Mouse (Mus musculus): ENCODE data around the gene Pim2. TPM values are rescaled to one million over a fixed set of nuclear protein-coding genes. Genes with fewer than 3 reads are reported as not detected.
"Not testable (repeated sequence)": the region's sequence is repeated elsewhere in the genome, so short reads cannot be mapped to it uniquely, and the experiment has no call there.

Gene Pim2
- total RNA-seq, 2 experiments from 2014 or later = 8.1 to 13.4 TPM

DNA sequence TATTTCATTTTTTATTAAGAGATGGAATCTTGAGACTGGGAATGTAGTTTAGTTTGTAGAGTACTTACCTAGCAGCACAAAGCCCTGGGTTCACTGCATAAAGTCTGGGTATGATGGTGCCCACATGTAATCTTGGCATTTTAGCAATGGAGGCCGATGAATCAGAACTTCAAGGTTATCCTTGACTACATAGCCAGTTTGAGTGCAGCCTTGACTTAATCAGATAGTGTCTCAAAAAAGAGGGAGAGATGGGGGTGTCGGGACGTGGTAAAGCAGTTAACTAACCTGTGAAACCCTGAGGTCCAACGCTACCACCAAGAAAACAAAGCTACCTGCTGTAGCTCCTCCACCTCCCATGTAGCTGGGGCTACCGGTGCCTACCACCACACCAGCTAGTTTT is 26.4 kb downstream of the Pim2 start:
- DNase-seq (ENCODE audit: low spot score in 2 of 2) = no peak

DNA sequence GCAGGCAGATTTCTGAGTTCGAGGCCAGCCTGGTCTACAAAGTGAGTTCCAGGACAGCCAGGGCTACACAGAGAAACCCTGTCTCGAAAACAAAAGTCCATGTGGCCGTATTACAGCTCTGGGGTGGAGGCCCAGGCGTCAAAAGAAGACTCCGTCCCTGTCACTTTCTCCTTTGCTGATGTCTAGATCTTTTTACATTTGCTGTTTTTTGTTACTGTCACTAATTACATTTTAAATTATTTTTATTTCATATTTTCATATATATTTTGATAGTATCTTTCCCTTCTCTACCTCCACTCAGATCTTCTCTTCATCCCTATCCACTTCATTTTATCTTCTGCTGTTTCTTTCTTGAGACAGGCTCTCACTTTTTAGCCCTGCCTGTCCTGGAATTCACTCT is 29.7 kb downstream of the Pim2 start, which contains the start of gene Gm10491:
TSS of gene Gm10491 (minus strand) at position 101 of the 400 bp plus-strand sequence.
- no peak for DNase-seq (ENCODE audit: low spot score in 2 of 2)

DNA sequence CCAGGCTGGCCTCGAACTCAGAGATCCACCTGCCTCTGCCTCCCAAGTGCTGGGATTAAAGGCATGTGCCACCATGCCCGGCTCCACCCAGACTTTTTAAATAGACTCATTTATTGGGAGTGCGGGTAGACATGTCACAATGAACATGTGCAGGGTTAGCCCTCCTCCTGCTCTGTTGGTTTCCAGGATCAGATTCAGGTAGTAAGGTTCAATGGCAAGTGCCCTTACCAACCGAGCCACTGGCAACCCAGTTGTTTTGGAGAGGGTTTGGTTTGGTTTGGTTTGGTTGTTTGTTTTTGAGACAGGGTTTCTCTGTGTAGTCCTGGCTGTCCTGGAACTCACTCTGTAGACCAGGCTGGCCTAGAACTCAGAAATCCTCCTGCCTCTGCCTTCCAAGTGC is 31.2 kb downstream of the Pim2 start, which contains the start of gene Gm10490:
TSS of gene Gm10490 (plus strand) at position 301 of the 400 bp plus-strand sequence.
- DNase-seq (ENCODE audit: low spot score in 2 of 2) = not testable (repeated sequence)

DNA sequence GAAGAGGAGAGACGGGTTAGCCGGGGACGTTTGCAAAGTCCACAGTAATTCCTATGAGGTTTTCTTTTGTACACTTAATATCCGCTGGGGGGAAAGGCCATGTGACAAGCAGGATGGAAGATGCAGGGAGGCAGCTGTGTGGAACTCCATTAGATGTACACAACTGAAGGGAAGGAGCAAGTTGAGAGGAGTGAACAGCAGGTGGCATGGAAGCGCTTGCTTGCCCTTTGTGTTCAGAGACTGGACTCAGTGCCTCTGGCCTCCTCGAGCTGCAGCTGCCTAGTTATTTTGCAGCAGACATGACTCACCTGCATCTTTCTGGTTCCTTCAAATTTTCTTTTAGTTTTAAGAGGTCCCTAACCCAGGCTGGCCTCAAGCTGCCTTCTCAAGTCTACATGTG is 32.4 kb downstream of the Pim2 start:
- DNase-seq (ENCODE audit: low spot score in 2 of 2) = no peak

DNA sequence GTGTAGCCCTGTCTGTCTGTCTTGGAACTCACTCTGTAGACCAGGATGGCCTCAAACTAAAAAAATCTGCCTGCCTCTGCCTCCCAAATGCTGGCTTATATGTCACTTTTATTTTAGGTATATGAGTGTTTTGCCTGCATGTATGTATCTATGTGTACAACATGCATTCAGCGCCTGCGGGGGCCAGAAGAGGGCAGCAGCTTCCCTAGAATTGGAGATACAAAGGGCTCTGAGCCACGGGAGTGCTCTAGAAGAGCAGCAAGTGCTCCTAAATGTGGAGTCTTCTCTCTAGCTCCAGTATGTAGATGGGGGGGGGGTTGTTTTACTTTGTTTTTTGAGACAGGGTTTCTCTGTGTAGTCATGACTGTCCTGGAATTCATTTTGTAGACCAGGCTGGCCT is 37.6 kb downstream of the Pim2 start:
- not testable (repeated sequence) for DNase-seq (ENCODE audit: low spot score in 2 of 2)

DNA sequence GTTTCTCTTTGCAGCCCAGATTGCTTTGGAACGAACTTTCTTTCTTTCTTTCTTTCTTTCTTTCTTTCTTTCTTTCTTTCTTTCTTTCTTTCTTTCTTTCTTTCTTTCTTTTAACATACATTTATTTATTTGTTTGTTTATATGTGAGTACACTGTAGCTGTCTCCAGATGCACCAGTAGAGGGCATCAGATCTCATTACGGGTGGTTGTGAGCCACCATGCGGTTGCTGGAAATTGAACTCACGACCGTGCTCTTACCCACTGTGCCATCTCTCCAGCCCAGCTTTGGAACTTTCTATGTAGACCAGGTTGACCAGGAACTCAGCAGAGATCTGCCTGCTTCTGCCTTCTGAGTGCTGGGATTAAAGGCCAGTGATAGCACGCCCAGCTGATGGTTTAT is 39.9 kb downstream of the Pim2 start:
- not testable (repeated sequence) for DNase-seq (ENCODE audit: low spot score in 2 of 2)

DNA sequence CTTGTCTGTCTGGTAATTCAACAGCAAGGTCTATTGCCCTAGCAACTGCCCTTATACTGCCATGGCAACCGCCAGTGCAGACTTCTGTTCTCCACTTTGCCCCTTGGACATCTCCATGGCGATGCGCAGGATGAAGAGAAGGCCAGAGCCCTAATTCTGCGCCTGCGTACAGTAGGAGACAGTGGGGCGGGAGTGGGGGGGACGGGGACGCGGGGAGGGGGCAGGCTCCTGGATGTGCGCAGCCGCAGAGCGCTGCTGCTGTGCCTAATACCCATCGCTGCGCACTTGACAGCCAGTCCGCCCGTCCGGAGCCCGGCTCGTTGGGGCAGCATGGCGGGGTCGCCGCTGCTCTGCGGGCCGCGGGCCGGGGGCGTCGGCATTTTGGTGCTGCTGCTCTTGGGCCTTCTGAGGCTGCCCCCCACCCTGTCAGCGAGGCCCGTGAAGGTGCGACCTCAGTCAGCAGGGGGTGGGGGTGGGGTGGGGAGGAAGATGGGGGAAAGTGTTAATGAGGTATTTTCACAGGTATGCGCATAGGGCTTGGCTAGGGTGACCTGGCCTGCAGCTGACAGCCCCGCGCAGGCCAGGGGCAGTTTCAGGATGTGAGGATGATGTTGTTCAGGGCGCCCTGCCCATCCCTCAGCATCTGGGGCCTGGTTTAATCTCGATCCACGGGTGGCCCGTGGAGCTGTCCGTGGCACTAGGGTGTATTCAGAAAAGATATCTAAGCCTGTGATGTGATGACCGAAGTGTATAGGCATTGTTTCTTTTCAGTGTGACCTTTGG is 41.7 kb downstream of the Pim2 start, which contains the start of gene Pcsk1n:
TSS of gene Pcsk1n (plus strand) at position 222 of the 783 bp plus-strand sequence.
- no peak for DNase-seq (ENCODE audit: low spot score in 2 of 2)

DNA sequence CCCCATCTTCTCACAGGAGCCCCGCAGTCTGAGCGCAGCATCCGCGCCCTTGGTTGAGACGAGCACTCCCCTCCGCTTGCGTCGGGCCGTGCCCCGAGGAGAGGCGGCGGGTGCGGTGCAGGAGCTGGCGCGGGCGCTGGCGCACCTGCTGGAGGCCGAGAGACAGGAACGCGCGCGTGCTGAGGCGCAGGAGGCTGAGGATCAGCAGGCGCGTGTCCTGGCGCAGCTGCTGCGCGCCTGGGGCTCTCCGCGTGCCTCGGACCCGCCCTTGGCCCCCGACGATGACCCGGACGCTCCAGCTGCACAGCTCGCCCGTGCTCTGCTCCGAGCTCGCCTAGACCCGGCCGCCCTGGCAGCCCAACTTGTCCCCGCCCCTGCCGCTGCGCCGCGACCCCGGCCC is 44.0 kb downstream of the Pim2 start:
- DNase-seq (ENCODE audit: low spot score in 2 of 2) = no peak

DNA sequence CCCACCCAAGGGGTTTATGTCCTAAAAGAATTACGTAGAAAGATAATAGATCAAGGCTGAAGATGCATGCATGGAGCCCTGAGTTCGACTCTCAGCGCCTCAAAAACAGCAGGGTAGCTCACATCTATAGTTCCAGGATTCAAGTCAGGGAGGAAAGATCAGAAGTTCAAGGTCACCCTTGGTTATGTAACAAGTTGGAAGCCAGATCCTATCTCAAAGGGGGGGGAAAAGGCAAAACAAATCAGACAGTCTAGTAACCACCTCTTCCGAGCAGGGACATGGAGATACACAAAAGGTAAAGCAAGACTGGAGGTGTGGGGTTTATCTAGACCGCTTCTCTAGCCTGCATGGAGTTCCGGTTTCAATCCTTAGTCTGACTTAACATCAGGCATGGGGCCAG is 48.2 kb downstream of the Pim2 start:
- no peak for DNase-seq (ENCODE audit: low spot score in 2 of 2)

DNA sequence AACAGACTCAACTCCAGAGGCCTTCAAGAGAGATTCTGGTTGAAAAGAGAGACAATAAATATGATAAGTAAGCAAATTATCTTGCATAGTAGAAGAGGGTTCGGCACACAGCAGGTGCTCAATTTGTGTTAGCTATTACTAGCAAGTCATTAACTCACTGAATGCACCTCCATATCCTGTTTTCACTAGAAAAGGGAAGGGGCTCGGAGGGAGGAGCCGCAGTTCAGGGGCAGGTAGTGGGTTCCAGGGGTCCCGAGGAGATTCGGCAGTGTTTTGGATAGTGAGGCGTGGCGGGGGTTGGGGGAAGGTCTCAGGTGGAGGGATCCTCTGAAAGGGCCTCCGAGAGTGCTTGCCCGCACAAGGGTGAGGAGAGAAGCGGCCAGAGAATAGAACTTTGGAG is 49.1 kb downstream of the Pim2 start:
- DNase-seq (ENCODE audit: low spot score in 2 of 2) = no peak

DNA sequence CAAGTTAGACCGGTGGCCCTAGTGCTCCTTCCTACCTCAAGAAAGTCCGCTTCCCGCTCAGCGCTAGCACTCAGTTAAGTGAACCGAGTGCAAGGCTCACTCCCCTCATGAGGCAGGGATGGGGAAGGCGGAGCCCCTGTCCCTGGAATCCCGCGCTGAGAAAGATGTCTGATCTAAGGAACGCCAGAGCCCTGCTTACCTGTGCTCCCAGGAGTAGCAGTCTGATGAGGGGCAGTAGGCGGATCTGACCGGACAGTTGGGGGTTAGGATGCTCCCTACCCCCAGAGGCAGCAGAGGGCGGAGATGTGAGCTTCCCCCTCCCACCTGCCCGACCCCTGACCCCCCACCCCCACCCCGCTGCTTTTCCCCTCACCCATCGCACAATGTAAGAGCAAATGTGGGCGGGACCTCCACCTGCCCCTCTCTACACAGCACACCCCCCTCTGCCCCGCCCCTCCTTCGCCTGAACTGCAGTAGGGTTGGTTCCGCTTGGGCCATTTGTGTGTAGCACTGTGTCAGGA is 50.3 kb downstream of the Pim2 start, which contains the start of gene Eras:
TSS of gene Eras (minus strand) at position 338 of the 521 bp plus-strand sequence.
- no peak for DNase-seq (ENCODE audit: low spot score in 2 of 2)

Other genes starting within 250 kb of the Pim2 start
- 10 to 100 TPM; 46.1 to 70.5 TPM for gene Syp, start 239.8 kb upstream of the Pim2 start, total RNA-seq (2021)
- gene Prickle3, start 221.0 kb upstream of the Pim2 start, total RNA-seq (2021) = 10 to 100 TPM in 1 of 2 experiments, 1 to 10 TPM in 1; 8.8 to 11.7 TPM
- 10 to 100 TPM; 54.4 to 68.4 TPM for gene Plp2, start 206.9 kb upstream of the Pim2 start, total RNA-seq (2021)
- under 1 TPM; 0.46 to 0.64 TPM for gene Magix, start 197.0 kb upstream of the Pim2 start, total RNA-seq (2021)
- 10 to 100 TPM; 48.0 to 59.9 TPM for gene Gpkow, start 181.1 kb upstream of the Pim2 start, total RNA-seq (2021)
- gene Wdr45, start 163.9 kb upstream of the Pim2 start, total RNA-seq (2021) = 10 to 100 TPM; 45.4 to 62.8 TPM
- under 1 TPM in 1 of 2 experiments, not detected in 1; 0.58 TPM for gene Gm45208, start 156.0 kb upstream of the Pim2 start, total RNA-seq (2021)
- gene Praf2, start 149.8 kb upstream of the Pim2 start, total RNA-seq (2021) = 10 to 100 TPM; 12.1 to 16.3 TPM
- 1 to 10 TPM; 2.0 to 2.6 TPM for gene Ccdc120, start 127.4 kb upstream of the Pim2 start, total RNA-seq (2021)
- gene Tfe3, start 115.7 kb upstream of the Pim2 start, total RNA-seq (2021) = 10 to 100 TPM; 41.9 to 56.9 TPM
- gene Gripap1, start 88.5 kb upstream of the Pim2 start, total RNA-seq (2021) = 10 to 100 TPM; 52.4 to 54.4 TPM
- under 1 TPM; 0.54 to 0.76 TPM for gene Kcnd1, start 56.0 kb upstream of the Pim2 start, total RNA-seq (2021)
- gene Otud5, start 36.9 kb upstream of the Pim2 start, total RNA-seq (2021) = 10 to 100 TPM; 57.4 to 63.1 TPM
- 10 to 100 TPM; 38.9 to 50.3 TPM for gene Slc35a2, start 5.8 kb downstream of the Pim2 start, total RNA-seq (2021)
- gene Pqbp1, start 21.0 kb downstream of the Pim2 start, total RNA-seq (2021) = 100 to 1,000 TPM in 1 of 2 experiments, 10 to 100 TPM in 1; 97.4 to 121 TPM
- 100 to 1,000 TPM in 1 of 2 experiments, 10 to 100 TPM in 1; 85.0 to 107 TPM for gene Timm17b, start 21.1 kb downstream of the Pim2 start, total RNA-seq (2021)
- not detected for gene Gm10491, start 29.6 kb downstream of the Pim2 start, total RNA-seq (2021)
- not detected for gene Gm10490, start 31.3 kb downstream of the Pim2 start, total RNA-seq (2021)
- gene Pcsk1n, start 41.6 kb downstream of the Pim2 start, total RNA-seq (2021) = 10 to 100 TPM; 48.9 to 64.9 TPM
- gene Eras, start 50.3 kb downstream of the Pim2 start, total RNA-seq (2021) = not detected
- gene Hdac6, start 69.6 kb downstream of the Pim2 start, total RNA-seq (2021) = 10 to 100 TPM; 14.4 to 15.0 TPM
- gene Gata1, start 99.8 kb downstream of the Pim2 start, total RNA-seq (2021) = not detected
- gene Glod5, start 140.2 kb downstream of the Pim2 start, total RNA-seq (2021) = not detected
- 10 to 100 TPM in 1 of 2 experiments, 1 to 10 TPM in 1; 8.6 to 11.1 TPM for gene Suv39h1, start 196.5 kb downstream of the Pim2 start, total RNA-seq (2021)
- 1 to 10 TPM; 1.7 to 3.1 TPM for gene Was, start 212.2 kb downstream of the Pim2 start, total RNA-seq (2021)